Mouse (Mus musculus): ENCODE results near the gene Prim2. TPM values are rescaled to one million over a fixed set of nuclear protein-coding genes. Genes with fewer than 3 reads are reported as not detected.

Prim2 gene
- polyA plus RNA-seq, 1 experiment from 2014 or later, result 26.3 TPM

DNA sequence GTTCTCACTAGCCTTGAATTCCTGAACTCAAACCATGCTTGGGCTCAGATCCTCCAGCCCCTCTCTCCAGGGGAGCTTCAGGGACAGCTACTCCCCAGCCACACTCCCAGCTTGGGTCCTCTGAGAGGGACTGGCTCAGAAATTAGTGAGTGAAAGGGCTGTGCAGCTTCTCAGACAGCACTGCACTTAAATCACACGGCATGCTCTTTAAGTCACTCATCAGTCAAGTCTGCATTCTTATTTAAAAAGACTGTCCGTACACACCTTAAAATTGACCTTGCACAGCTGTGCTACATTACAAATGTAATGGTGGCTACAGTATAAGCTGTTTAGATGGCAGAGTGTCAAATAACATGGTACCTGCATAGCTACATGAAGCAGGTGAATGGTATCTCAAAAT is 114.0 kb downstream of the Prim2 start:
- no peak for ATAC-seq
- H3K4me1 ChIP-seq (ENCODE audit: control insufficient read depth, insufficient read depth, low read length), result no peaks in the 10 kb centered on the region
- no peak overlapping the region for H3K9ac ChIP-seq (ENCODE audit: low read depth, low read length)
- no peaks in the 10 kb centered on the region for H3K27me3 ChIP-seq (replicated peaks; ENCODE audit: control insufficient read depth, insufficient read depth, low read length)
- 68% methylated on average over 2 of the region's 2 CpGs for WGBS
- H3K4me2 ChIP-seq (ENCODE audit: low read depth, low read length), result no peak overlapping the region
- H3K4me3 ChIP-seq (ENCODE audit: low read length), result no peak overlapping the region
- H3K27ac ChIP-seq (ENCODE audit: low read length), result no peak overlapping the region
- H3K9me3 ChIP-seq (ENCODE audit: control insufficient read depth, low read length), result no peaks in the 10 kb centered on the region
- H3K36me3 ChIP-seq (ENCODE audit: control insufficient read depth, insufficient read depth, low read length), result no peaks in the 10 kb centered on the region

DNA sequence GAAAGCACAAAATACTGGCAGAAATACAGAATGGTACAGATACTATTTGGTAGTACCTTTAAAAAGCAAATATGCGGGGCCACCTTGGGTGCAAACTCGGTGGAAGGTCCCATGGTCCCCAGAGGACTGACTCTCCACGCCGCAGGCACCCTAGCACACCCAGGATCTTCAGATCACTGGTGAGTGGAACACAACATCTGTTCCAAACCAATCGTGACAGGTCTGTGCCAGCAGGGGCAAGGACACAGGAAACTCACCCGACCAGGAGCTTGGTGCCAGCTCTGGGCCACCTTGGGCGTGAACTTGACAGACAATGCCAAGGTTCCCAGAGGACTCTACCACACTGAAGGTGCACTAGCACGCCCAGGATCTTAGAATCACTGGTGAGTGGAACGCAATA is 118.2 kb downstream of the Prim2 start:
- no peaks in the 10 kb centered on the region for H3K36me3 ChIP-seq (ENCODE audit: control insufficient read depth, insufficient read depth, low read length)
- H3K4me1 ChIP-seq (ENCODE audit: control insufficient read depth, insufficient read depth, low read length), result no peaks in the 10 kb centered on the region
- no peaks in the 10 kb centered on the region for H3K9me3 ChIP-seq (ENCODE audit: control insufficient read depth, low read length)
- no peak for ATAC-seq
- no peak overlapping the region for H3K9ac ChIP-seq (ENCODE audit: low read depth, low read length)
- no peak overlapping the region for H3K4me2 ChIP-seq (ENCODE audit: low read depth, low read length)
- H3K4me3 ChIP-seq (ENCODE audit: low read length), result no peak overlapping the region
- 92% methylated on average over 9 of the region's 9 CpGs for WGBS
- H3K27me3 ChIP-seq (replicated peaks; ENCODE audit: control insufficient read depth, insufficient read depth, low read length), result no peaks in the 10 kb centered on the region
- H3K27ac ChIP-seq (ENCODE audit: low read length), result no peak overlapping the region

DNA sequence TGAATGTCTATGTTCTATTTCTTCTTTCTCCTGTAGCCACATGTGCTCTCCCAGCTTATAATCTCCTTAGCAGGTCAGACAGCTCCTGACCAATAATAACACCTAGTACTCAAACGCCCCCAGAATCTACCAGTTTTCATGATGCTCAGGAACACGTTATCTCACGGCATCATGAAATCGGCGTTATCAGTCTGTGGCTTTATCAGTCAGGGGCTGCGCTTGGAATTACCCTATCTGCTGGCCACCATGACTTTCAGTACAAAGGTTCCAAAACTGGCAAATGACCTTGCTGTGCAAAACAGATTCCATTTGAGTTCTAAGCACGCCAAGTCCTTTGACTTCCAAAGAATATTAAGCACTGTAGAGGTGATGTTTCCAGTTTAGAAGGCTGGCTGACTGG is 127.9 kb downstream of the Prim2 start:
- WGBS, result 90% methylated on average over 7 of the region's 7 CpGs

DNA sequence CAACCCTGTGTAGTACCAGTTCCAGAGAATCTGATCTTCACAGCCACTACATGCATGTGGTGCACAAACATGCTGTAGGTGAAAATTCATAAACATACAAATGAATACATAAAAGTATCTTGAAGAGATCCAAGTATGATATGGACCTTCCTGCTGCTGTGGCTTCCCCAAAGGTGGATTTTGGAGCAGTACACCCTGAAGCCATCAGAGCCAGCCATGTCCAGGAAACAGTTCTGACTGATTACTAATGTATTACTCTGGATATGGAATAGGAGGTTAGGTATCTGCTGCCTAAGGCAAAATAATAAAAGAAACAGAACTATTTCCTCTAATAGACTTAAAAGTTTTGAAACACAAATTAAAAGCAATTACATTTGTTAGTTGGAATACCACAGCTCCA is 131.6 kb downstream of the Prim2 start:
- Histone ChIP-seq H3K4me2 (ENCODE audit: low read depth, low read length) (no peak overlapping the region), H3K27me3 (replicated peaks; ENCODE audit: control insufficient read depth, insufficient read depth, low read length) (no peaks in the 10 kb centered on the region), H3K27ac (ENCODE audit: low read length) (no peak overlapping the region), H3K4me3 (ENCODE audit: low read length) (no peak overlapping the region), H3K9ac (ENCODE audit: low read depth, low read length) (no peak overlapping the region), H3K9me3 (ENCODE audit: control insufficient read depth, low read length) (no peaks in the 10 kb centered on the region), H3K36me3 (ENCODE audit: control insufficient read depth, insufficient read depth, low read length) (no peaks in the 10 kb centered on the region), H3K4me1 (ENCODE audit: control insufficient read depth, insufficient read depth, low read length) (no peaks in the 10 kb centered on the region)
- no peak for ATAC-seq

More for the DNA sequence above, 127.9 kb downstream of the Prim2 start:
- no peak for ATAC-seq
- Histone ChIP-seq H3K27me3 (replicated peaks; ENCODE audit: control insufficient read depth, insufficient read depth, low read length) (no peaks in the 10 kb centered on the region), H3K36me3 (ENCODE audit: control insufficient read depth, insufficient read depth, low read length) (no peaks in the 10 kb centered on the region), H3K9ac (ENCODE audit: low read depth, low read length) (no peak overlapping the region), H3K4me1 (ENCODE audit: control insufficient read depth, insufficient read depth, low read length) (no peaks in the 10 kb centered on the region), H3K4me2 (ENCODE audit: low read depth, low read length) (no peak overlapping the region), H3K27ac (ENCODE audit: low read length) (no peak overlapping the region), H3K9me3 (ENCODE audit: control insufficient read depth, low read length) (no peaks in the 10 kb centered on the region), H3K4me3 (ENCODE audit: low read length) (no peak overlapping the region)

DNA sequence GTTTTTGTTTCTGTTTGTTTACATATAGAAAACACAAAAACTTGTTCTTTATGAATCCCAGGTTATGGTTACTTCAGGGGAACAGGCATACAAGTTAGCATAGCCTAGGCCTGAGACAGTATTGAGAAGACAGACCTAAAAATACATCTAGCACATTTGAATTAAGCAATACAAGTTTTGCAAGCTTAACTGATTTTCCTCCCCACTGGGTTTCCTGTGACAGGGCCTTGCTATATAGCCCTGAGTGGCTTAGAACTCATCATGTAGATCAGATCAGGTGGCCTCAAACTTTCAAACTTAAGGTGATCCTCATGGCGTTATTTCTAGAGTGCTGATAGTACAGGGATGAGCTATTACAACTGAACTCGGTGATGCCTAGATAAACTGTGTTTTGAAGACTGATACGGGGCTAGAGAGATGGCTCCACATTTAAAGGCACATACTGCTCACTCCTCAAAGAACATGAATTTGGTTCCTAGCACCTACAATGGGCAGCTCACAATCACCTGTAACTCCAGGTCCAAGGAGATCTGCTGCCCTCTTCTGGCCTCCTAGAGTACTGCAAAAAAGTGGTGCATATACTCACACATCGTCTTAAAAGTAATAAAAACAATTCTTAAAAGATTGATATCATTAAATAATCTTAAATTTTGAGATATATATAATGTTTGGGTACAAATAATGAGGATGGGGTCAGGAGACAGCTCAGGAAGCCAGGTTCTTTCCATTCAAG is 133.2 kb downstream of the Prim2 start:
- H3K4me2 ChIP-seq (ENCODE audit: low read depth, low read length), result no peak overlapping the region
- WGBS, result 95% methylated on average over 4 of the region's 4 CpGs
- no peaks in the 10 kb centered on the region for H3K4me1 ChIP-seq (ENCODE audit: control insufficient read depth, insufficient read depth, low read length)
- no peak overlapping the region for H3K9ac ChIP-seq (ENCODE audit: low read depth, low read length)
- no peak overlapping the region for H3K4me3 ChIP-seq (ENCODE audit: low read length)
- ATAC-seq, result no peak
- H3K27ac ChIP-seq (ENCODE audit: low read length), result no peak overlapping the region
- H3K9me3 ChIP-seq (ENCODE audit: control insufficient read depth, low read length), result no peaks in the 10 kb centered on the region
- no peaks in the 10 kb centered on the region for H3K36me3 ChIP-seq (ENCODE audit: control insufficient read depth, insufficient read depth, low read length)
- no peaks in the 10 kb centered on the region for H3K27me3 ChIP-seq (replicated peaks; ENCODE audit: control insufficient read depth, insufficient read depth, low read length)

DNA sequence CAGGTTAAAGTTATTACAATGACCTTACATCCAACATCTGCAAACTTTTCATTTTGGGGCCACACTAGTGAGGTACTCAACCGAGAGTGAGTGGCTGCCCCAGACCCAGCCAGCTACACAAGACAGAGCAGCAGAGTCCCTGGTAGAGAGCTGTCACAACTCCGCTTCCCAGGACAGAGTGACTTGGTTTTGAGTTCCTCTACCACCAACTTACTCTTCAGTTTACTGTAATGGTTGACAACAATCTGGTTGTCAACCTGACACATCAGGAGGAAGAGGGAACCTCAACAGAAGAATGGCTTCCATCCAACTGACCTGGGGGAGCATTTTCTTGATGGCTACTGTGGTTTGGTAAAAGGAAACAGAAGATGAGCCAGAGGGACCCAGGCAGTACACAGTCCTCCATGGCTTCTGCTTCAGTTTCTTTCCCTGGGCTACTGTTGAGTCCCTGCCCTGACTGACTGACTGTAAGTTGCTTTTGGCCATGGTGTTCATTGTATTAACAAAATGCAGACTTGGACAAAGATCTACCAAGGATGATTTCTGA is 134.4 kb downstream of the Prim2 start:
- Histone ChIP-seq H3K4me1 (ENCODE audit: control insufficient read depth, insufficient read depth, low read length) (no peaks in the 10 kb centered on the region), H3K4me2 (ENCODE audit: low read depth, low read length) (no peak overlapping the region), H3K9me3 (ENCODE audit: control insufficient read depth, low read length) (no peaks in the 10 kb centered on the region), H3K36me3 (ENCODE audit: control insufficient read depth, insufficient read depth, low read length) (no peaks in the 10 kb centered on the region), H3K9ac (ENCODE audit: low read depth, low read length) (no peak overlapping the region), H3K27me3 (replicated peaks; ENCODE audit: control insufficient read depth, insufficient read depth, low read length) (no peaks in the 10 kb centered on the region), H3K27ac (ENCODE audit: low read length) (no peak overlapping the region), H3K4me3 (ENCODE audit: low read length) (no peak overlapping the region)
- 86% methylated on average over 2 of the region's 2 CpGs for WGBS
- no peak for ATAC-seq

DNA sequence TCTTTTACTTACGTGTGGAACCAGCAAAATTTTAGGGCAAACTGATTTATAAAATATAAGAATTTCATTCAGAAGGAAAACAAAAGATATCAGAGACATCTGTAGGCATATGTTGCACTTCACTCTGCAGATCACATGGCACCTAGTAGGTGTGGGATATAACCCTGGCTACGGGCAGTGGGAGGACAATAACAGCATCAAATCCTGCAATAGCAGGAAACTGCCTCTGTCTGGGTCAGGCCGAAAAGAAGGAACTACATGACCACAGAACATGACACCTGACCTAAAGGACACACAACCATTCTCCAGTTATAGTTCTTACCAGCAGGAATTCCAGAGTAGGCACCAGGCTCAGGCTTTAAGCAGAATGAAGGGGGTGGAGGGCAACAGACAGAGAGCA is 137.7 kb downstream of the Prim2 start:
- Histone ChIP-seq H3K36me3 (ENCODE audit: control insufficient read depth, insufficient read depth, low read length) (no peaks in the 10 kb centered on the region), H3K4me3 (ENCODE audit: low read length) (no peak overlapping the region), H3K4me1 (ENCODE audit: control insufficient read depth, insufficient read depth, low read length) (no peaks in the 10 kb centered on the region), H3K4me2 (ENCODE audit: low read depth, low read length) (no peak overlapping the region), H3K27ac (ENCODE audit: low read length) (no peak overlapping the region), H3K9me3 (ENCODE audit: control insufficient read depth, low read length) (no peaks in the 10 kb centered on the region), H3K27me3 (replicated peaks; ENCODE audit: control insufficient read depth, insufficient read depth, low read length) (no peaks in the 10 kb centered on the region), H3K9ac (ENCODE audit: low read depth, low read length) (no peak overlapping the region)
- 83% methylated on average over 3 of the region's 3 CpGs for WGBS
- ATAC-seq, result no peak

DNA sequence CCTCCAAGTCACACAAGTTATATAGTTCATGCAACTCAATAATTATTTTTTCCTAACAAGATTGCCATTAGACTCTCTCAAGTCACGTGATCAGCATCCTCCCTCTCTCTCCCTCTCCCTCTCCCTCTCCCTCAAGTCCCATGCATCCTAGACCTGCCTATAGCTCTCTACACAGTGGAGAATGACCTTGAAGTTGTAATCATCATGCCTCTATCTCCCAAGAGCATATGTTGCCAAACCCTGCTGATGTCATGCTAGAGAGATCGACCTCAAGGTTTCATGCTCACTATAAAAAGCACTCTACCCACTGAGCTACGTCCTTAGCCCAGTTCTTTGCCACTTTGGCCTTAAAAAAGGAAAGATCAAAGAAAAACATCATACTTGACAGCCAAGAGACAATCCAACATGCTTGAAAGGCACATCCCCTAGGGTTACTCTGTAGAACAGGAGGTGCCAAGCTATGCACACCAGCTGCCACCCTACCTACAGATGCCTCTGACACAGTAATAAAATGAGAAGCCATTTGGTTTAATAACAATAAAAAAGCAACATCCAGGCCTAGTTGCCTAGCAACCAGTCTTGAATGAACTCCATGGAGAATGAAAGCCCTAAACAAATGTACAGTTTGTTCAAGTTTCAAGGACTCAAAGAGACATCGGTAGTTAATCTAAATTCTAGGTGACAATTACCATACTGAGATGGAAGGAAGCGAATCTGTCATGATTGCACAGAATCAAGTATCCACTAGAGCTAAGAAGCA is 138.3 kb downstream of the Prim2 start:
- no peak for ATAC-seq
- Histone ChIP-seq H3K27me3 (replicated peaks; ENCODE audit: control insufficient read depth, insufficient read depth, low read length) (no peaks in the 10 kb centered on the region), H3K4me2 (ENCODE audit: low read depth, low read length) (no peak overlapping the region), H3K27ac (ENCODE audit: low read length) (no peak overlapping the region), H3K36me3 (ENCODE audit: control insufficient read depth, insufficient read depth, low read length) (no peaks in the 10 kb centered on the region), H3K9me3 (ENCODE audit: control insufficient read depth, low read length) (no peaks in the 10 kb centered on the region), H3K9ac (ENCODE audit: low read depth, low read length) (no peak overlapping the region), H3K4me3 (ENCODE audit: low read length) (no peak overlapping the region), H3K4me1 (ENCODE audit: control insufficient read depth, insufficient read depth, low read length) (no peaks in the 10 kb centered on the region)
- 74% methylated on average over 5 of the region's 5 CpGs for WGBS

DNA sequence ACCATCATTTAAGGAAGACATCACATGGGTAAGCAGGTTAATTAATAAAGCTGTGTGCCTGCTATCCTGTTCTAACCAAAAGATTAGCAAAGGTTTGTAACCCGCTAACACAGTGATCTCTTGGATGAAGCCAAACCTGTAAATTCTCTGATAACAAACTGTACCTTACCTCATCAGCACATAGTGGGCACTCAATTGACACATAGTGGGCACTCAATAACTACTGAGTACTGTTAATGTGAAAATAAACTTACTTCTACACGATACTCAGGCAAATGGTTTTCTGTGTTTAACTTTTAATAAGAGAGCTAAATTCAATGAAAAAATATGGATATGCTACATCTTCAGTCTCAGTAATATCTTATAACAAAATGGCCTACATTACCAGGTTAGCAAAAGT is 139.1 kb downstream of the Prim2 start:
- H3K9ac ChIP-seq (ENCODE audit: low read depth, low read length), result no peak overlapping the region
- H3K27ac ChIP-seq (ENCODE audit: low read length), result no peak overlapping the region
- H3K4me3 ChIP-seq (ENCODE audit: low read length), result no peak overlapping the region
- no peaks in the 10 kb centered on the region for H3K36me3 ChIP-seq (ENCODE audit: control insufficient read depth, insufficient read depth, low read length)
- no peaks in the 10 kb centered on the region for H3K4me1 ChIP-seq (ENCODE audit: control insufficient read depth, insufficient read depth, low read length)
- H3K4me2 ChIP-seq (ENCODE audit: low read depth, low read length), result no peak overlapping the region
- H3K9me3 ChIP-seq (ENCODE audit: control insufficient read depth, low read length), result no peaks in the 10 kb centered on the region
- H3K27me3 ChIP-seq (replicated peaks; ENCODE audit: control insufficient read depth, insufficient read depth, low read length), result no peaks in the 10 kb centered on the region
- ATAC-seq, result no peak
- WGBS, result 90% methylated on average over 2 of the region's 2 CpGs

All from intestine, embryonic 16.5 days (tissue).